Mouse (Mus musculus) kidney, adult 2 months (tissue): ENCODE results near the gene Cdkn1a. TPM values are rescaled to one million over a fixed set of nuclear protein-coding genes. Genes with fewer than 3 reads are reported as not detected.

Source experiments
- DNase-seq: peaks from one replicate; pipeline ENCODE4 v3.0.0; 2021
- H3K27ac ChIP-seq: fragments of 200-500 bp; 2 replicates; pipeline ENCODE4 v1.5.1; 2012; ENCODE audit warnings: low read depth, low read length, control low read depth, inconsistent platforms; ENCODE audit not compliant: insufficient read depth
- H3K27me3 ChIP-seq: fragments of 200-500 bp; replicated peaks from 2 replicates; pipeline ENCODE4 v1.6.1; 2012; ENCODE audit warnings: mild to moderate bottlenecking, moderate library complexity, low read length, inconsistent platforms; ENCODE audit not compliant: control insufficient read depth, insufficient read depth
- H3K36me3 ChIP-seq: fragments of 200-500 bp; 2 replicates; pipeline ENCODE4 v1.6.1; 2012; ENCODE audit warnings: mild to moderate bottlenecking, moderate library complexity, low read length, inconsistent platforms; ENCODE audit not compliant: control insufficient read depth, insufficient read depth
- H3K4me1 ChIP-seq: fragments of 200-500 bp; 2 replicates; pipeline ENCODE4 v1.6.1; 2011; ENCODE audit warnings: low read length; ENCODE audit not compliant: control insufficient read depth, insufficient read depth
- H3K4me3 ChIP-seq: fragments of 200-500 bp; 2 replicates; pipeline ENCODE4 v1.5.1; 2011; ENCODE audit warnings: mild to moderate bottlenecking, low read depth, low read length, control low read depth; ENCODE audit not compliant: insufficient read depth
- CTCF ChIP-seq: fragments of 200-500 bp; conservative IDR thresholded peaks from 2 replicates; pipeline ENCODE4 v1.5.1; 2011; ENCODE audit warnings: low read depth, mild to moderate bottlenecking, control low read depth, low read length, moderate library complexity, mixed read lengths; ENCODE audit not compliant: insufficient read depth, insufficient read length
- POLR2A ChIP-seq: fragments of 200-500 bp; IDR thresholded peaks from one replicate; pipeline ENCODE4 v1.6.1; 2011; ENCODE audit warnings: low read depth, low read length, control low read depth
- WGBS: fragments of 180-500 bp; shearing (Covaris S2); methylation state at CpG from one replicate; pipeline ENCODE4 v1.1.7; 2018; 5-methylcytosine and 5-hydroxymethylcytosine counted together
- polyA plus RNA-seq: library from polyadenylated mRNA; depleted of rRNA; stranded (reverse); fragments of >200 nt; gene quantifications from 2 replicates; pipeline ENCODE4 v1.2.3, GENCODE M21; 2012; rRNA removed

Cdkn1a gene
- polyA plus RNA-seq, 1 experiment = 13.7 TPM

GRCm38 (mm10) chr17:29141577-29141976 lies 50.8 kb downstream of the Cdkn1a start:
- Histone ChIP-seq H3K27me3 (no peaks in the 10 kb centered on the region), H3K36me3 (no peaks in the 10 kb centered on the region), H3K27ac (no peak overlapping the region), H3K4me3 (no peak overlapping the region), H3K4me1 (no peaks in the 10 kb centered on the region)
- peak; percentile 35 for DNase-seq
- no peak for TF ChIP-seq POLR2A
- no peak for TF ChIP-seq CTCF
- WGBS = 82% methylated on average over 3 of the region's 3 CpGs

- H3K4me1 ChIP-seq = no peaks in the 10 kb centered on the region
- no peak for DNase-seq
- no peak overlapping the region for H3K27ac ChIP-seq
- H3K4me3 ChIP-seq = no peak overlapping the region
- TF ChIP-seq POLR2A (no peak), CTCF (no peak)
- H3K36me3 ChIP-seq = no peaks in the 10 kb centered on the region
- 81% methylated on average over 8 of the region's 8 CpGs for WGBS
- no peaks in the 10 kb centered on the region for H3K27me3 ChIP-seq
These were observed 52.5 kb downstream of the Cdkn1a start for GRCm38 (mm10) chr17:29143266-29143665.

- no peak for DNase-seq
- Histone ChIP-seq H3K36me3 (no peaks in the 10 kb centered on the region), H3K4me3 (no peak overlapping the region), H3K4me1 (no peaks in the 10 kb centered on the region), H3K27me3 (no peaks in the 10 kb centered on the region), H3K27ac (no peak overlapping the region)
- no peak for TF ChIP-seq CTCF
- no peak for TF ChIP-seq POLR2A
- WGBS = 88% methylated on average over 12 of the region's 12 CpGs
These were observed 54.3 kb downstream of the Cdkn1a start for GRCm38 (mm10) chr17:29145101-29145500.

- no peaks in the 10 kb centered on the region for H3K27me3 ChIP-seq
- 79% methylated on average over 14 of the region's 14 CpGs for WGBS
- no peaks in the 10 kb centered on the region for H3K36me3 ChIP-seq
- H3K27ac ChIP-seq = no peak overlapping the region
- H3K4me3 ChIP-seq = no peak overlapping the region
- TF ChIP-seq CTCF (no peak), POLR2A (no peak)
- no peaks in the 10 kb centered on the region for H3K4me1 ChIP-seq
- no peak for DNase-seq
These were observed 56.5 kb downstream of the Cdkn1a start for GRCm38 (mm10) chr17:29147273-29147672.

- no peaks in the 10 kb centered on the region for H3K36me3 ChIP-seq
- no peak for TF ChIP-seq CTCF
- no peak for TF ChIP-seq POLR2A
- DNase-seq = no peak
- 82% methylated on average over 6 of the region's 6 CpGs for WGBS
- H3K4me1 ChIP-seq = no peaks in the 10 kb centered on the region
- H3K27me3 ChIP-seq = no peaks in the 10 kb centered on the region
- H3K27ac ChIP-seq = no peak overlapping the region
- no peak overlapping the region for H3K4me3 ChIP-seq
These were observed 57.0 kb downstream of the Cdkn1a start for GRCm38 (mm10) chr17:29147773-29148172.

- DNase-seq = no peak
- TF ChIP-seq POLR2A (no peak), CTCF (no peak)
- H3K36me3 ChIP-seq = no peaks in the 10 kb centered on the region
- WGBS = 83% methylated on average over 7 of the region's 7 CpGs
- H3K4me1 ChIP-seq = no peaks in the 10 kb centered on the region
- H3K27ac ChIP-seq = no peak overlapping the region
- H3K4me3 ChIP-seq = no peak overlapping the region
- H3K27me3 ChIP-seq = no peaks in the 10 kb centered on the region
These were observed 59.0 kb downstream of the Cdkn1a start for GRCm38 (mm10) chr17:29149766-29150165.

Other genes starting within 250 kb of the Cdkn1a start
- 0.04 TPM in 1 of 2 replicates, not detected in the other for gene Pnpla1, start 232.6 kb upstream of the Cdkn1a start, polyA plus RNA-seq
- gene 4930539E08Rik, start 175.7 kb upstream of the Cdkn1a start, polyA plus RNA-seq = 0.34 and 0.57 TPM in 2 replicates
- gene Pxt1, start 147.1 kb upstream of the Cdkn1a start, polyA plus RNA-seq = 0.12 and 0.13 TPM in 2 replicates
- gene Kctd20, start 139.0 kb upstream of the Cdkn1a start, polyA plus RNA-seq = 30.8 and 32.0 TPM in 2 replicates
- gene Stk38, start 83.0 kb upstream of the Cdkn1a start, polyA plus RNA-seq = 61.7 and 66.8 TPM in 2 replicates
- 71.0 and 85.2 TPM in 2 replicates for gene Srsf3, start 58.3 kb upstream of the Cdkn1a start, polyA plus RNA-seq
- 0.16 and 0.34 TPM in 2 replicates for gene Rab44, start 23.2 kb downstream of the Cdkn1a start, polyA plus RNA-seq
- 0.78 and 1.2 TPM in 2 replicates for gene Cpne5, start 147.2 kb downstream of the Cdkn1a start, polyA plus RNA-seq
- 21.5 and 23.5 TPM in 2 replicates for gene Ppil1, start 173.2 kb downstream of the Cdkn1a start, polyA plus RNA-seq
- gene BC004004, start 177.8 kb downstream of the Cdkn1a start, polyA plus RNA-seq = 219 and 228 TPM in 2 replicates
- gene Pi16, start 226.7 kb downstream of the Cdkn1a start, polyA plus RNA-seq = 18.4 and 22.2 TPM in 2 replicates